Mouse (Mus musculus) ES-Bruce4 (cell line): ENCODE measurements around the gene Mex3a. TPM values are rescaled to one million over a fixed set of nuclear protein-coding genes. Genes with fewer than 3 reads are reported as not detected.
A peak's percentile ranks its signal among the peaks of the same experiment; 100 is the strongest.

ENCODE experiments used
- H3K27ac ChIP-seq: 2 replicates; pipeline ENCODE4 v1.5.1; 2012; ENCODE audit warnings: low read length, inconsistent platforms; ENCODE audit not compliant: insufficient read depth
- H3K27me3 ChIP-seq: 2 replicates; pipeline ENCODE4 v1.6.1; 2012; ENCODE audit warnings: mild to moderate bottlenecking, low read length, inconsistent platforms; ENCODE audit not compliant: control insufficient read depth, poor library complexity, insufficient read depth, severe bottlenecking
- H3K36me3 ChIP-seq: 2 replicates; pipeline ENCODE4 v1.6.1; 2012; ENCODE audit warnings: inconsistent platforms, mild to moderate bottlenecking, low read length, moderate library complexity; ENCODE audit not compliant: control insufficient read depth, poor library complexity, insufficient read depth, severe bottlenecking
- H3K4me1 ChIP-seq: one replicate; pipeline ENCODE4 v1.8.1; 2011; ENCODE audit warnings: low read length; ENCODE audit not compliant: control insufficient read depth, insufficient read depth
- H3K4me3 ChIP-seq: 2 replicates; pipeline ENCODE4 v1.5.1; 2011; ENCODE audit warnings: low read depth, mild to moderate bottlenecking, low read length
- H3K9ac ChIP-seq: 2 replicates; pipeline ENCODE4 v1.6.1; 2012; ENCODE audit warnings: low read depth, mild to moderate bottlenecking, inconsistent platforms; ENCODE audit not compliant: poor library complexity, severe bottlenecking
- H3K9me3 ChIP-seq: replicated peaks from 2 replicates; pipeline ENCODE4 v1.6.1; 2012; ENCODE audit warnings: mild to moderate bottlenecking, low read length, inconsistent platforms; ENCODE audit not compliant: control insufficient read depth, poor library complexity, insufficient read depth, severe bottlenecking
- CTCF ChIP-seq: IDR thresholded peaks from one replicate; pipeline ENCODE4 v1.8.1; 2011; ENCODE audit warnings: low read depth, low read length
- EP300 ChIP-seq: IDR thresholded peaks from 2 replicates; pipeline ENCODE4 v1.6.1; 2011; ENCODE audit warnings: low read depth, low read length; ENCODE audit not compliant: insufficient read depth
- POLR2A ChIP-seq: IDR thresholded peaks from one replicate; pipeline ENCODE4 v1.8.1; 2011; ENCODE audit warnings: low read length; ENCODE audit not compliant: insufficient read depth
- polyA plus RNA-seq: library from polyadenylated mRNA; stranded (reverse); fragments of >200 nt; gene quantifications from 2 replicates; pipeline ENCODE4 v1.2.4, GENCODE M21; 2011; ENCODE audit warnings: low read depth; ENCODE audit not compliant: missing spikeins, insufficient read depth, insufficient read length

Gene Mex3a
- polyA plus RNA-seq, 1 experiment = 43.4 TPM

DNA sequence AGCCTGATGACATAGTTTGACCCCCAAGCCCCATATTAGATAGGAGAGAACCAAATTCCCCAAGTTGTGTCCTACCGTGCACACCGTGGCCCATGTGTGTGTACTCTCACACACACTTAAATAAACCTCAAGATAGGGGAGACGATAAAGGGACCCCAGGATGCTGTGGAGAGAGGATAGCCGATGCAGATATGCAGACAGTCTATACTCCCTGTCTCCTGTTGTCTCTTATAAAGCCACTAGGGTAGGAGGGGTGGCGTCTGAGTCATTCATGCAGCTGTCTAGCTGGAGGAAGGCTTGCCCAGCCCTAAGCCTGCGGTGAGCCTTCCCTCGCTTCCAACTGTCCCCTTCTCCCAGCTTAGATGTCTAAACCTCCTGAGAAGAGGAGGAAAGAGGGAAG, 32.1 kb upstream of the Mex3a start:
- Histone ChIP-seq H3K36me3 (no peaks in the 10 kb centered on the region), H3K27me3 (no peaks in the 10 kb centered on the region), H3K9ac (no peak overlapping the region), H3K4me3 (no peak overlapping the region), H3K4me1 (peaks cover 10% of the 10 kb centered on the region), H3K9me3 (no peaks in the 10 kb centered on the region), H3K27ac (no peak overlapping the region)
- TF ChIP-seq POLR2A = no peak
- no peak for TF ChIP-seq EP300
- no peak for TF ChIP-seq CTCF

GRCm38 (mm10) chr3:88500655-88501365, 31.4 kb upstream of the Mex3a start:
- no peak overlapping the region for H3K4me3 ChIP-seq

DNA sequence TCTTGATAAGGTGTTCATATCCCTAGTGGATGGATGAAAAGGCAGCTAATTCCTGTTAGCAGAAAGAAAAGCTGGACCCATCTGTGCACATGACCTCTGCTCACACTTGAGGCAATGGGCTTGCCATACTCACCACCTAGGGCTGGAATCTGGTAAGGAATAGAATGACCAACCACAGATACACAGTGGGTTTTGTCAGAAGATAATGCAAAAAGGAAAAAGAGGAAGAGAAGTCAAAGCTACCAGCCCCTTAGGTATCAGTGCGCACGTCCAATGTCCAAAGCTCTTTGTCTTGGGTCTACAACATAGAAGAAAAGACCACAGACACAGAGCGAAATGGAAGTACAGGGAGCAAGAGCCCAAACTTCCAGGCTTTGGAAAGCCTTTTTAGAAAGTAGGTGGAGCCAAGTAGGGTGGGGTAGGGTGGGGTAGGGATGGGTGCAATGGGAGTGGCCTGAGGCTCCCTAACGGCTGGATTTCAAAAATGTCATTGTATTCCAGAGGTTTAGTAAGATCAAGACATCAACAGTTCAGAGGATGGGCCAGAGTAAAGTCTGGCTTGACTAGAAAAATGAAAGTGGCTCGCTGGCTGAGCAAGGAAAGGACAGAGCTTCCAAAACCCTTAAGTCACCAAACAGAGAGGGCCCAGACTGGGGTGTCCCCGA, 30.7 kb upstream of the Mex3a start:
- H3K9ac ChIP-seq = peak overlapping the region; percentile 43; the same call in 1 of the 2 replicates
- H3K4me1 ChIP-seq = peaks cover 6% of the 10 kb centered on the region
- H3K4me3 ChIP-seq = peak overlapping the region; percentile 63
- no peaks in the 10 kb centered on the region for H3K9me3 ChIP-seq
- H3K27me3 ChIP-seq = no peaks in the 10 kb centered on the region
- no peaks in the 10 kb centered on the region for H3K36me3 ChIP-seq
- no peak for TF ChIP-seq EP300
- TF ChIP-seq CTCF = no peak
- no peak for TF ChIP-seq POLR2A
- H3K27ac ChIP-seq = peak overlapping the region; percentile 17; the same call in 1 of the 2 replicates

More at GRCm38 (mm10) chr3:88500655-88501365, 31.4 kb upstream of the Mex3a start:
- H3K36me3 ChIP-seq = no peaks in the 10 kb centered on the region
- no peaks in the 10 kb centered on the region for H3K9me3 ChIP-seq
- H3K27me3 ChIP-seq = no peaks in the 10 kb centered on the region
- TF ChIP-seq CTCF (no peak), EP300 (no peak), POLR2A (no peak)
- H3K4me1 ChIP-seq = peaks cover 8% of the 10 kb centered on the region
- H3K9ac ChIP-seq = no peak overlapping the region
- no peak overlapping the region for H3K27ac ChIP-seq

DNA sequence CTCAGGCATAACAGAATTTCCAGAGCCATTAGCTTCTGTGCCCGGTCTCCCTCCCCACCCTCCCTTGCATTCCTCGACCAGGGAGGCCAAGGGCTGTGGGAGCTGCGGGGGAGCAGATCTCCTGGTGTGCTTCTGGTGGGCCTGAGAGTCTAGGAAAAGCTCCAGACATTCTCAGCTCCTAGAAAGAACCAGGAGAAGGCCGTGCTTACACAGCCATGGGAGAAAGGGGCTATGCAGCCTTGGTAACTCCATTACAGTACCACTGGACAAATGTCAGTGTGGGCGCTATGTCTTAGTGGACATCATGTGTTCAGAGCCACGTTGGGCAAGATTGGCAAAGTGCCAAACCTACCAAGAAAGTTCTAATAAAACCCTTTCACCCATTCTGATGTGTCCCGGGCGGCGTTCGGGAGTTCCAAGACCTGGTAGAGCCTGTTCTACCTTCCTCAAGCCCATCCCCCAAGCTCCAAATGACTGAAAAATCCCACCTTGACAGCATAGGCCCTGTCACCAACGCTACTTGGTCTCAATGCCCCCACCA, 30.1 kb upstream of the Mex3a start:
- H3K4me1 ChIP-seq = peaks cover 6% of the 10 kb centered on the region

DNA sequence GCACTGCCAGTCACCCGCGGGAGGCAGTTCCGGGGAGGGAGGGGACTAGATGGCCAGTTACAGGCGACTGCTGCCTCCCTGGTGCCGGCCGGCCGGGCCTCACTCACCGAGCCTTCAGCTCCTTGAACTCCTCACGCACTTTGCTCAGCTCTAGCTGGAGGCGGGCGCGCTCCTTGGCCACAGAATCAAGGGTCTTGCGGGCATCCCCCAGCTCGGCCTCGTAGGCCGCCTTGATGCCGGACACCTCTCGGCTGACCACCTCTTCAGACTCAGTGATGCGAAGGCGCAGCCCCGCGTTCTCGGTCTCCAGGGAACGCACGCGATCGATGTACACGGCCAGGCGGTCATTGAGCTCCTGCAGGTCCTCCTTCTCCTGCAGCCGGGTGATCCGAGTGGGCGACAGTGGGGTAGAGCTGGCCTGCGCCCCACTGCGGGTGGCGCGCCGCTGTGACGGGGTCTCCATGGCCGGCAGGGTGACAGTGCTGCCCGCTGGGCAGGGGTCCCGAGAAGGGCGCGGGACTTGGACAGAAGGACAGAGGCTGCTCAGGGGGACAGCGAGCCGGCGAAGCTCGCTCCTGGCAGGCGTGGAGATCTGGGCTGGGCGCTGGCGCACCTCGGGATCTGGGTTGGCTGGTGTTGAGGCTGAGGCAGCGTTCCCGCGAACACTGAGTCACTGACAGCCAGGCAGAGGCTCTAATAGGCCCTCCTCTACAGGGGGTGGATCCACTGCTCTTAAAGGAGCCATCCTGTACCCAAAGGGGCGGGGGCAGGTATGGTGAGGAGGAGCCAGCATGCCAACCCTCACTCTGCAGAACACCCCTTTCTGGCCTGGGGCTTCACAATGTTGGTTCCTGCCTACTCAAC, 29.3 kb upstream of the Mex3a start:
- H3K4me3 ChIP-seq = peak overlapping the region; percentile 63
- TF ChIP-seq EP300 (no peak), POLR2A (no peak), CTCF (no peak)
- H3K36me3 ChIP-seq = no peaks in the 10 kb centered on the region
- peaks cover 6% of the 10 kb centered on the region for H3K4me1 ChIP-seq
- no peak overlapping the region for H3K27ac ChIP-seq
- no peaks in the 10 kb centered on the region for H3K9me3 ChIP-seq
- H3K27me3 ChIP-seq = no peaks in the 10 kb centered on the region
- H3K9ac ChIP-seq = peak overlapping the region; percentile 43

More for the DNA sequence above, 30.1 kb upstream of the Mex3a start:
- Histone ChIP-seq H3K27me3 (no peaks in the 10 kb centered on the region), H3K9me3 (no peaks in the 10 kb centered on the region), H3K36me3 (no peaks in the 10 kb centered on the region), H3K9ac (peak overlapping the region; percentile 43), H3K4me3 (peak overlapping the region; percentile 63), H3K27ac (no peak overlapping the region)
- no peak for TF ChIP-seq CTCF
- no peak for TF ChIP-seq POLR2A
- no peak for TF ChIP-seq EP300

GRCm38 (mm10) chr3:88503505-88503863, 28.7 kb upstream of the Mex3a start:
- TF ChIP-seq CTCF (no peak), POLR2A (no peak), EP300 (no peak)
- Histone ChIP-seq H3K27ac (no peak overlapping the region), H3K4me3 (0 out of 2 replicates have a peak overlapping the region, but pooled peaks have one; percentile 18), H3K27me3 (no peaks in the 10 kb centered on the region), H3K4me1 (peaks cover 6% of the 10 kb centered on the region), H3K9ac (no peak overlapping the region), H3K9me3 (no peaks in the 10 kb centered on the region), H3K36me3 (no peaks in the 10 kb centered on the region)
